Mouse (Mus musculus): ENCODE measurements around the gene Zfp598.
"Not testable (repeated sequence)": the region's sequence is repeated elsewhere in the genome, so short reads cannot be mapped to it uniquely, and the experiment has no call there.

The Zfp598 gene

DNA sequence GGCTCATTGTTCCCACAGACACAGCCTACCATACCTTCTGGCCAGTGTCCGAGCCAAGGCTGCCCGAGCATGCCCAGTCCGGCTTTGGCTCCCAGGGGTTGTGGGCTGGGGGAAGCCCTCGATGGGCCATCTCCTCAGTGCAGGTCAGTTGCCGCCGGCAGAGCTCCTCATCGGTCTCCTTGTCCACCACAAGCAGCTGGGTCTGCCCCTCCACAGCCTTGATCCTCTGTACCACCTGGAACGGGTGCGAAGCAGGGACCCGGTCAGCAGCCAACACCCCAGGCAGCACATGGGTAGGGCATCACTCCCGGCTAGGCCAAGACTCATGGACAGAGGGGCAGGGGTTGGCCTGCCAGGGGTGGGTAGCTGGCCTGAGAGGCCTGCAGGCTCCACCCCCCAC lies 22.0 kb upstream of the Zfp598 start:
- DNase-seq (ENCODE audit: low read depth): no peak

DNA sequence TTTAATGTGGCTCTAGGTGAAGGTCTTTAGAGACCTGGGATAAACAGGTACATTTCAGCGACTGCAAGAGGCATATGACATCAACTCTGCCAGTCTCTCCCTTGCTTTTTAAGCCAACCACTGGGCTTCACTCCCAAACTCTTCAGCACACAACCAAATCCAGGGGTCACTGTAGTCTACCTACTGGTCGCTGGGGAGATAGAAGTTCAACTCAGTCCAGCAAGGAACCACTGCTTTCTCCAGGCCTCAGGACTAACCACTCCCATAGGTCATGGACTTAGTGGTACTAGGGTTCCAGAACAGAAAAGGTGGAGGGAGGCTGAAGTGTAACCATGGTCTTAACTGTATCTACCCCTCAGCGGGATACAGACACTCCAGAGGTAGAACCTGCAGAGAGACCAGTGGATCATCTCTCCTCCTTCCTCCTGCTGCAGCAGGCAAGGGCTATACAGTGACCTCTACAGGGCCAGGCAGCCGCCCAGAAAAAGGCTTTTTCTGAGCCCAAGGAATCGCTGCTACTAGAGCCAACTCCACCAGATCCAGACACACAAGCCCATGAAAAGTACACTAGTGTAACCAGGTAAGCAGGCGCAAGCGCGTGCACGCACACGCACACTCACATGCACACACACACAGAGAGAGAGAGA lies 20.6 kb upstream of the Zfp598 start:
- no peak for DNase-seq (ENCODE audit: low read depth)

DNA sequence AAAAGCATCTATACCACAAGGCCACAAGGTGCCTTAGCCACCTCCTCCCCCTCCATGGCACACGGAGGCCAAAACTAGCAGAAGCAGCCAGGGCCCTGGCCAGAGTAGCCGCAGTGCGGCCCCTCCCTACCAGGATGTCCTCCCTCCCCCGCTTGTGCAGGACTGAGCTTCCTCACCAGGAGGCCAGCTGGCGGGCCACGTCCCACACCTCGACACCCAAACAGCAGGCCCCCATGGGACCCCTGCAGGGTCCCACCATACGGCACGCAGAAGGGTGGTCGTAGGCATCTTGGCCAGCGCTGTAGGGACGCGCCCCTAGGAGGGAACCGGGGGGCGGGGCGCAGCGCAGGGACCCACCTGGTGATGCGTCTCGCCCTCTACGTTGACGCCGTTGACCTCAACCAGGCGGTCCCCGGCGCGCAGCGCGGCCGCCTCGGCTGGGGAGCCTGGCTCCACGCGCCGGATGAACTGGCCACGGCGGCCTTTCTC lies 19.9 kb upstream of the Zfp598 start:
- peak; percentile 34 for DNase-seq (ENCODE audit: low read depth)

DNA sequence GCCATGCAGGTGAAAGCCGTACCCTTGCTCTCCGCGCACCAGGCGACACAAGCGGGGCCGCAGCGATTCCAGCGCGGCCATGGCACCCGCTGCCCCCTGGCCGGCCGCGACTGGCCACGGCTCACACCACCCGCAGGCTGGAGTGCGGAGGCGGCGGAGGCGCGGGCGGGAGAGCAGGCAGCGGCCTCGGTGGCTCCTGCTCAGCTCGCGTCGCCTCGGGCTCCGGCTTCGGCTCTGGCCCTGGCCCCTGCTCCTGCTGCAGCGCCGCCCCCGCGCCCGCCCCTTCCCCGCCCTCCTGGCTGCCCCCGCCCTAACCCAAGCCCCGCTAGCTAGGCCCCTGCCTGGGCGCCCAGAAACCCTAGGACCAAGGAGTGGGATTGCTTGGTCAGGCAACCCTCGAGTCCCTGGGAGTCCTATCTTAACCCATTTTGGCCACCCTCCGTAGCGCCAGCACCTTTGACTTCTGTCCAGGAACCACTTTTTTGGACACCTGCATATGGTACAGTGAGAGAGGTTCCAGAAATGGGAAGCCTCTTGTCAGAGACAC lies 19.3 kb upstream of the Zfp598 start, which contains the start of gene Slc9a3r2:
Gene Slc9a3r2, minus strand, starts transcription at position 258 of the 547 bp plus-strand sequence.
- DNase-seq (ENCODE audit: low read depth): peak; percentile 37

DNA sequence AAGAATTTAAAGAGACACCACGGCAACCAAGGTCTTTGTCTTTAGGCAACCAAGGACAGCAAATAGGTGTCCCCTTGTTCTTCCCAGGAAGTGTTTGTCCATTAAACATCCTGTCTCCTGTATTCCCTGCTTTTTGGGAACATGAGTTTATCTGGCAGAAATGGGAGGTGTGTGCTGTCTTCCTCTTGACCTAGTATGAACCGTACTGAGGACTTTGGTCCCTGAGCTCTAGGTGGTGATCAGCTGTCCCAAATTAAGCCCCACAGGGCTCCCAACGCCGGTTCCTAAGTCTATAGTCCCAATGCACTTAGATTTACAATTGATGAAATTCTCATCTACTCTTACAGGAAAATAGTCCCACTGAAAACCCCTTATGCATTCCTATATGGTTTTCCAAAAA lies 18.7 kb upstream of the Zfp598 start:
- DNase-seq (ENCODE audit: low read depth): no peak

DNA sequence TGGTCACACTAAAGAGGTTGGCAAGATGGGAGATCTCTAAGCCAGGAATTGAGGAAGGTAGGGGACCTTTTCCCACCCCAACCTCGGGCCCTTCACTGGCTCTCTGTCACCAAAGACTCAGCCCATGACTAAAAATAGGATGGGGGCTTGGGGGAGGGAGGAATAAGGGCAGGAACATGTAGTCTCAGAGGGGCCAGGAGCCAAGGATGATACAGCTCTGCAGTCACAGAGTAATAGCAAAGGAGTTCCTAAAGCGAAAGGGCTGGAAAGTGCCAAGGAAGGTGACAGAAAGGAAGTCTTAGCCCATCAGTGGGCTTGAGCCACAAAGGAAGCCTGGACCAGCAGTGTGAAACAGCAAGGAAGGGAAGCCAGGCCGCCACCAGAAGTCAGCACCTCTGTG lies 17.7 kb upstream of the Zfp598 start:
- DNase-seq (ENCODE audit: low read depth): no peak

DNA sequence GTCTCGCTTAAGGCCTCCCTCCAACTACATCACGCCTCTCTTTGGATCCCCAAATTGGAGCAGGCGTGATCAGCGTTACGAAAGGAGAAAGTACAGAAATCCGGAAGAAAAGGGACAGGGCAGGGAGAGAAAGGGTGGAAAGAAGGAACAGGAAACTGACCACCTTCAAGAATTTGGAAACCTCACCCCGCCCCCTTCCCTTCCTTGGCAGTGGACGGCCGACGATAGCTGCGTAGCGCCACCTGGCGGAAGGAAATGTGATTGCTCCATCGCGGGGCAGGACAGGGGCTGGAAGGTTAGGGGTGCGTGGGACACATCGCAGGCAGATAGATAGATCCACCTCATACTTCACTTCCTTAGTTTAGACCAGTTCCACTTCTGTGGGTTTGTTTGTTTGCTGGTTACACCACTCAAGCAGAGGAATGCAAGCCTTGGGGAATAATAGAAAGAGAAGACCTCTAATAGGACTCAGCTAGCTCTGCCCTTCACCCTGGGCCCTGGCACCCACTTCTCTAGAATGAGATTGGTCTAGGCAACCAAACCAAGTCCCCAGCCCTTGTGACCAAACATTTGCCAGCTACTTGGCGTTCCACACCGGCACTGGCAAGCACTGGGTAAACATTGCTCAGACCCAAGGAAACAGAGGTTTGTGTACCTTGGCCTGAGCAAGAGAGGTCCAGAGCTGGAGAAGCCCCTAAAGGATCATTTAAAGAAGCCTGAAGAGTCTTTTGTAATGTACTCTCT lies 15.3 kb upstream of the Zfp598 start:
- DNase-seq (ENCODE audit: low read depth): peak; percentile 88

DNA sequence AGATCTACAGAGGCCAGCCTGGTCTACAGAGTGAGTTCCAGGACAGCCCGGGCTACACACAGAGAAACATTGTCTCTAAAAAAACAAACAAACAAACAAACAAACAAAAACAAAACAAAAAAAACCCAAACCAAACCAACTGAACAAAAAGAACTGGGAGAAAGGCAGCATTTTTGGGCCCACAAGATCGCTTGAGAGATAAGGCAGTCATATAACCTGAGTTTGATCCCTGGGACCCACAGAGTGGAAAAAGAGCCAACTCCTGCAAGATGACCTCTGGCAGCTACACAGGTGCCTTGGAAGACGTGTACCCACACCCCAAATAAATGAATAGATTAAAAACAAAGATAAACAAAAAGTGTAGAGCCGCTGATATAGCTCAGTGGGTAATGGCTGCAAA lies 14.5 kb upstream of the Zfp598 start:
- no peak for DNase-seq (ENCODE audit: low read depth)

DNA sequence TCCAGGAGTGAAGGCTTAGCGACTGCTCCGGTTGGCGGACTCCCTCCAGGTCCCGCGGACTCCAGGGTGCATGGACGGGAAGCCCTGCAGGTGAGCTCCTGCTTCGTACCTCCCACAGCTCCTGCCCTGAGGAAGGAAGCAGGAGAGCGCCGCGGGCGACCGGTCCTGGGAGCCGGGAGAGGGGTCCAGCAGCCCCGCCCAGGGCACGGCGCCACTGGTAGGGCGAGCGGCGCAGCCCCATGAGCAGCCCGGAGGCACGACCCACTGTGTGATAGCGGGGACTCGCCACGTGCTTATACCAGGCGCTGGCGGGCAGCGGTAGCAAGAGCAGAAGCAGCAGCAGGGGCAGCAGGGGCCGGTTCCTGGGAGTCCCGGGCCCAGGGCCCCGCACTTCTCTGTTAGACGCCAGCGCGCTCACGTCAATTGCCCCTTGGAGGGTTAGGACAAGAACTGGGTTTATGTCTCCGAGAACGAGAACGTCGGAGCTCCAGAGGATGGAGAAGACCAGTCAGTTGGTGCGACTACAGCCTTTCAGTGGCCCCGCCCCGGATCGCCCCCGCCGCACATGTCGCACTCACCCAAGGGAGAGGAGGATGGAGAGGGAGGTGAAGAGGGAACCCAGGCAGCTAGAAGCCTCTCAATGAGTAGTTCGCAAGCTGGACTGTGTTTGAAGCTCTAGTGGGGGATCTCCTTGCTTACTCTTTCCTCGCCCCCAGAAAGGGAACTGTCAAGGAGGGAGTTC lies 11.3 kb upstream of the Zfp598 start, which contains the start of gene Npw:
Gene Npw, minus strand, starts transcription at position 441 of the 742 bp plus-strand sequence.
- peak; percentile 54 for DNase-seq (ENCODE audit: low read depth)

DNA sequence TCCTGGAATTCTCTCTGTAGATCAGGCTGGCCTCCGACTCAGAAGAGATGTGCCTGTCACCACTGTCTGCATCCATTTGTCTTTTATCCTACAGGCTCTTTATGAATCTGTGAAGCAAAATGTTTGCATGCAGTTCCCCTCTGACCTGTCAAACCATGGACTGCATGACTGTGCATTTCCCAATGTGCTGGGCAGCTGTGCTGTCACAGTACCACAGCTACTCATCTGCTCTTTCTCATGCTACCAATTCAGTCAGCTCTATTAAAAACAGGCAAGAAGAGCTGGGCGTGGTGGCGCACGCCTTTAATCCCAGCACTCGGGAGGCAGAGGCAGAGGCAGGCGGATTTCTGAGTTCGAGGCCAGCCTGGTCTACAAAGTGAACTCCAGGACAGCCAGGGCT lies 2.5 kb upstream of the Zfp598 start:
- DNase-seq (ENCODE audit: low read depth): not testable (repeated sequence)

DNA sequence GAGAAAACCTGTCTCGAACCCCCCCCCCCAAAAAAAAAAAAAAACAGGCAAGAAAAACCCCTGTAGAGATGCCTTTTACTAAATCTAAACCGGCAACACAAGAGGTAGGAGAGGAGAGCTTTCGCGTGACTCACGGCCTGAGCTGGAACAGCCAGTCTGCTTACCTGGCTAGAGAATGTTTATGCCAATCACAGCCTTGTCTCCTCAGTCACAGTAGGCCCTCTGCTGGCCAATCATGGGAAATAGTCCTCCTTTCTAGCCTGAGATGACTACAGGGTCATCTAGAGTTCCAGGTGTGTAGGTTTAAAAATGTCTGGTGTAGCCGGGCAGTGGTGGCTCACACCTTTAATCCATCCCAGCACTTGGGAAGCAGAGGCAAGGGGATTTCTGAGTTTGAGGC lies 2.1 kb upstream of the Zfp598 start:
- DNase-seq (ENCODE audit: low read depth): peak; percentile 85

DNA sequence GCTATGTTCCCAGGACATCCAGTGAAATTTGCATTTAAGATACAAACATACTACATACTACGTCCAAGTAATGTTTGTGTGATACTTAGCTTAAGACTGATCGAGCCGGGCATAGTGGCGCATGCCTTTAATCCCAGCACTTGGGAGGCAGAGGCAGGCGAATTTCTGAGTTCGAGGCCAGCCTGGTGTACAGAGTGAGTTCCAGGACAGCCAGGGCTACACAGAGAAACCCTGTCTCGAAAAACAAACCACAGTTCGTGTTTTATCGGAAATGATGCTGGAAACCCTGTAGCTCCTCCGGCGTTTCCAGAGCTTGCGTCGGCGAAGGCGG lies 308 bp upstream of the Zfp598 start:
- not testable (repeated sequence) for DNase-seq (ENCODE audit: low read depth)

DNA sequence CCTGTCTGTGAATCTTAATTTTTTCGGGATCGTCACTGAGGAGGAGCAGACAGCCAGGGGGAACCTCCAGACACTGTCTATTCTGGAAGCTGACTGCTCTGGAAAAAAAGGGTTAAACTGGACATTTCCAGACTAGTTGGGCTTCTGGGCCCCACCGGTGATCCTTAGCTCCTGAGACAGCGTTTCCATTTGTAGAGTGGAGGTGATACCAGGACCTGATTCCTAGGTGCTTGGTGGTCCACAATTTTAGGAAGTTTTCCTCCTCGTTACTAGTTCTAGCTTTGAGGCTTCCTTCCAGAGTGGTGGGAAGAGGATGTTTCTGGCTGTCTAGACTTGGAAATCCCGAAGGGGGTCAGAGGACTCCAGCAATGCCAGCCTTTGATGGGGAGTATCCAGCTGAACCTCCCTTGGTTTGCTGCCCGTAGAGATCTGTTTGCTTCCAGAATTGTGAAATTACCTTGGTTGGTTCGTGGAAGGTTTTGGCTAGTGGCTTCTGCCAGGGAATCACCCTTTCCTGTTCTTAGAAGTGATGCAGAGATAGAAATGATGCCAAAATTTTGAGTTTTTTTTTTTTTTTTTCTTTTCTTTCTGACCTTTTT lies 858 bp downstream of the Zfp598 start:
- no peak for DNase-seq (ENCODE audit: low read depth)

DNA sequence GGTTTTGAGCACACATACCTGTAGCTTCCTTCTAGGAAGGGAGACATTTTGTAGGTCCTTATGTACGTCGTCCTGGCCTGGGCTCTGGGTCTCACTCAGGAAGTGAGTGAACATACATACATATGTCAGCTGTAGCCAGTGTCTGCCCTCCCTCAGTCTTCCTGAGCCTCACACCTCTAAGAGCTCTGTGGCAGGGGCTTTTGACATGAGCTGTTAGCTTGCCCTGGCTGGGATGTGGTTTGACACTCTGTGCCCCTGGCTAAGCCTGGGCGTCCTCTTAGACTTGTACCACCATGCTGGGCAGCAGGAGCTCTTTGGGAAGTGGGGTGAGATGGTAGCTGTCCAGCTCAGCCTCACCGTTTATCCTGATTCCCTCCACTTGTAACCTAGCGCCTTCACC lies 1.9 kb downstream of the Zfp598 start:
- peak; percentile 43 for DNase-seq (ENCODE audit: low read depth)

DNA sequence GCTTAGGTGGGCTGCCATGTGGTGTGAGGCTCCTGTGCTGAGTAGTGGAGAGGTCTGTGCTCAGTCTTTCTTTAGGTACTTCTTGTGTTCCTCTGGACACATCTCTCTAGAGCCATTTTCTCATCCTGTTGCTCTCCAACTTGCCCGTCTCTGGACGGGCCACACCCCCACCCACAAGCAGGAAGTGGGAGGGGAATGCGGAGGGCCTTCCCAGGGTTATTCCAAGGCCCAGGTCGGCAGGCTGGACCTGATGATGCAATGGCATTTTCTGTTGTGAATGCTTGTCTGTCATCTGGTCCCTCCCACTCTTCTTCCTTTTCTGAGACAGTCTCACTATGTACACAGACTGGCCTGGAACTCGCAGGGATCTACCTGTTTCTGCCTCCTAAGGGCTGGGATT lies 2.7 kb downstream of the Zfp598 start:
- no peak for DNase-seq (ENCODE audit: low read depth)

DNA sequence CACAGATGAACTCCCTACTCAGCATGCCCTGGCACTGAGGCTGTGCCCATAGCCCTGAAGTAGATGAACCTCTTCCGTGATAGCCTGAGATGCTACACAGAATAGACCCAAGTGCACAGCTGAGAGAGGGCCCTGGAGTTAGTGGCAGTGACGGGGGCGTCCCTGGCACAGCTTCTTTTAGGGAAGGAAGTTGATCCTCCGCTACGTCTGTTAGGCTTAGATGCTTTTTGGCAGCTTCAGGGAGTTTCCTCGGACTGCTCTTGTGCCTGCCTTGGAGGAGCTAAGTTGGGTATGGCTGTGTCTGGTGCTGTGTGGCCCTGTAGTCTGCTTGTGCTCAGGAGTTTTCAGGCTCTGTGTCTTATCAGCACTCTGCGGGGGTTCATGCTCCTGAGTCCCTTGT lies 4.8 kb downstream of the Zfp598 start:
- DNase-seq (ENCODE audit: low read depth): no peak

DNA sequence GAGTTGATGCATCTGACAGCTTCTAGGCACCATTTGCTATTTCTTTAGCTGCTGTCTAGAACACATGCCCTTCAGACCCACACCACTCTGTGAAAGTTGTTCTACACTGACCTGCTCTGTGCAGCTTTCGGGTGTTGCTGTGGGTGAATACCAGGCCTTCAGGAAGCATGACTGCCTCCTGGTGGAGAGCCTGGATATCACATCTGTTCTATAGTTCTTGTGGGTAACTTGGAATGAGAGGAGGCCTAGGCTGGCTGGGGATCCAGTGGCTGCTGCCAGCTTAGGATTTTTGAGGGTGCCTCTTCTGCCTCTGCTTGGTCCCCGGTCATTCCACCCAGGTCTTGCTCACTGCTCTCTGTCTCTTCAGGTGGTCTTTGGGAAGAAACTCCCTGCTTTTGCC lies 6.7 kb downstream of the Zfp598 start:
- DNase-seq (ENCODE audit: low read depth): peak; percentile 89

DNA sequence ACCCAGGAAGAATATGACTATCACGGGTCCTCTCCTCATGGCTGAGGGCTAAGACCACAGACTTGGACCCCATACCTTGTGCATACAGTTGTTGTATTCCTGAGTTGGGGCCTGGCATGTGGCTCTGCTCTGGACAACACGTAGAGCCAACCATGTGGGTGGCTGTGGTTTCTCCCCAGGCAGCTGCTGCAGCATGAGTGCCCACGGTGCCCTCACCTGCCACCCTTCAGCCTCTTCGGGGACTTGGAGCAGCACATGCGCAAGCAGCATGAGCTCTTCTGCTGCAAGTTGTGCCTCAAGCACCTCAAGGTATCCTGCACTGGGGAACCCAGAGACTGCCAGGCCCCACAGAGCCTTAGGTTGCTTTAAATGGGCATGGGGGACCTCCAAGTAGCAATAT lies 7.4 kb downstream of the Zfp598 start:
- DNase-seq (ENCODE audit: low read depth): no peak

DNA sequence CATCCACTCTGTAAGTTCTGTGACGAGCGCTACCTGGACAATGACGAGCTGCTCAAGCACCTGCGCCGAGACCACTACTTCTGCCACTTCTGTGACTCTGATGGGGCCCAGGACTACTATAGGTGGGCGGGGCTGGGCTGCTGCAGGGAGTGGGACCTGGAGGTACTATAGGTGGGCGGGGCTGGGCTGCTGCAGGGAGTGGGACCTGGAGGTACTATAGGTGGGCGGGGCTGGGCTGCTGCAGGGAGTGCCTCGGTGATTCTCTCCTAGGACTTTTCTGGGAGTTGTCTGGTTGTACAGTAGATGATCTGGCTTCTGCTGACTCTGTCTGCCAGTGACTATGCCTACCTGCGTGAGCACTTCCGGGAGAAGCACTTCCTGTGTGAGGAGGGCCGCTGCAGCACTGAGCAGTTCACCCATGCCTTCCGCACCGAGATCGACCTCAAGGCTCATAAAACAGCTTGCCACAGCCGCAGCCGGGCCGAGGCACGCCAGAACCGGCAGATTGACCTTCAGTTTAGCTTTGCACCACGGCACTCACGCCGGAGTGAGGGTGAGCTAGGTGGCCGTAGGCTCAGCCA lies 8.1 kb downstream of the Zfp598 start:
- no peak for DNase-seq (ENCODE audit: low read depth)

DNA sequence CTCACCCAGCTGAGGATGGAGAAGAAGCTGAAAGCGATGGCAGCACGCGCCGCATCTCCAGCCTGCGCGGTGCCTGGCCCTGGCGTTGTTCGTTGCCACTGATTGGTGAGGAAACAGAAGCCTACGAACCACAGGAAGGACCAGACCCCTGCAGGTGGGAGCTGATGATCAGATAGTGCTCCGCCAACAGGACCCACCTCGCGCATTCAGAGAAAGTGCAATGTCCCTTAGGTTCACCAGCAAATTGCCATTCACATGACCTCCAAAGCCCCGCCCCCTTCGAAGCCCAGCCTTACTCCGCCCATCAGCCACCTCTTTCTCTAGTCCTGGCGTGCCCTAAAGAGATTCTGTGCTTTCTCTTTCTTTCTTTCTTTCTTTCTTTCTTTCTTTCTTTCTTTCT lies 17.0 kb downstream of the Zfp598 start:
- peak; percentile 87 for DNase-seq (ENCODE audit: low read depth)

DNA sequence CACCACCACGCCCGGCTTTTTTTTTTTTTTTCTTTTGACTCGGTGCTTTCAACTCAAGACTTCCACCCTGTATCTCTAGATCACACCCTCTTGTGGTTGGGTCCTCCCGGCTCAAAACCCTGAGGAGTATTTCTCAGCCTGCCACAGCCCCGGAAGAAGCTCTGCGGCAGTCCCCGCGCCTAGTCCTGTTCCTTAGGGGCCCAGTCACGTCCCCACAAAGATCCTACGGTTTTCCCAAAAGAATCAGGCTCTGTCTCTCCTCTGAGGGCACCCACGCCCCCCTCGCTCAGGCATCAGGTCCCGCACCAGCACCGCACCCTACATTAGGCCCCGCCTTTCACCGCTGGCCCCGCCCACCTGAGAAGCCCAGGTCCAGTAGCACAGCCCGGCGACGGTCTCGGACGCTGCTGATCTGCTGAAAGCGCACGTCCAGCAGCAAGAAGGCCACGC lies 17.7 kb downstream of the Zfp598 start:
- DNase-seq (ENCODE audit: low read depth): peak; percentile 85

DNA sequence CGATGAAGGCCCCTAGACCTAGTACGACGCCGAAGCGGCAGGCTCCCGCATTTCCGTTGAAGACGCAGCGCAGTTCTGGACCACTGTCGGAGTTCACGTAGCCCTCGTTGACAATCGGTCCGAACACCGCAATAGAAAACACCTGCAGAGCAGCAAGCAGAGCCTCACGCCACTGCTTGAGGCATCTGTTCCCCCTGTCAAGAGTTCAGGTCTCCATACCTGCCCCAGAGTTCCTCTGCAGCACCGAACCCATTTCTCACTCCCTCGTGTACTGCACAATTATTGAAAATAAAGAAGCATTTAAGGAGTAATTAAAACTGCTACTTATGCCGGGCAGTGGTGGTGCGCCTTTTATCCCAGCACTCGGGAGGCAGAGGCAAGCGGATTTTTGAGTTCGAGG lies 18.1 kb downstream of the Zfp598 start:
- DNase-seq (ENCODE audit: low read depth): no peak

Data from induced T-regulatory cell, adult 2 months (primary cell).